Mouse (Mus musculus) neural tube, embryonic 11.5 days (tissue): ENCODE measurements around the gene Gm5148. TPM values are rescaled to one million over a fixed set of nuclear protein-coding genes. Genes with fewer than 3 reads are reported as not detected.

ENCODE experiments used
- ATAC-seq: fragments of 200-750 bp; cut with Nextera tagmentation; 2 replicates; pipeline ENCODE4 v1.8.0; 2017; ENCODE audit warnings: moderate number of reproducible peaks, mild to moderate bottlenecking, moderate TSS enrichment, moderate library complexity; ENCODE audit not compliant: insufficient read depth, low FRiP score, low TSS enrichment
- DNase-seq: peaks from one replicate; pipeline ENCODE4 v3.0.0-alpha.2; 2015; ENCODE audit warnings: low spot score
- H3K27ac ChIP-seq: fragments of 300-500 bp; sonication (generic); 2 replicates; pipeline ENCODE4 v1.5.1; 2014; ENCODE audit warnings: low read depth, mild to moderate bottlenecking, low read length
- H3K27me3 ChIP-seq: fragments of 300-500 bp; sonication (generic); 2 replicates; pipeline ENCODE4 v1.6.1; 2014; ENCODE audit warnings: mild to moderate bottlenecking, low read length, mixed read lengths; ENCODE audit not compliant: control insufficient read depth, insufficient read depth
- H3K36me3 ChIP-seq: fragments of 300-500 bp; sonication (generic); 2 replicates; pipeline ENCODE4 v1.6.1; 2014; ENCODE audit warnings: mild to moderate bottlenecking, low read length, moderate library complexity, mixed read lengths; ENCODE audit not compliant: control insufficient read depth, insufficient read depth
- H3K4me1 ChIP-seq: fragments of 300-500 bp; sonication (generic); 2 replicates; pipeline ENCODE4 v1.6.1; 2014; ENCODE audit warnings: low read length, mixed read lengths; ENCODE audit not compliant: control insufficient read depth, insufficient read depth
- H3K4me2 ChIP-seq: fragments of 300-500 bp; sonication (generic); 2 replicates; pipeline ENCODE4 v1.6.1; 2014; ENCODE audit warnings: low read depth, mild to moderate bottlenecking, moderate library complexity
- H3K4me3 ChIP-seq: fragments of 300-500 bp; sonication (generic); 2 replicates; pipeline ENCODE4 v1.5.1; 2014; ENCODE audit warnings: low read depth, low read length
- H3K9ac ChIP-seq: fragments of 300-500 bp; sonication (generic); 2 replicates; pipeline ENCODE4 v1.6.1; 2014; ENCODE audit warnings: mild to moderate bottlenecking, low read length
- H3K9me3 ChIP-seq: fragments of 300-500 bp; sonication (generic); 2 replicates; pipeline ENCODE4 v1.6.1; 2016; ENCODE audit warnings: low read length; ENCODE audit not compliant: control insufficient read depth
- WGBS: fragments of 180-500 bp; shearing (Covaris S2); extraction: QIAGEN DNeasy Blood & Tissue Kit; methylation state at CpG from one replicate; pipeline ENCODE4 v1.1.7; 2014; 5-methylcytosine and 5-hydroxymethylcytosine counted together
- polyA plus RNA-seq: library from polyadenylated mRNA; unstranded; fragments of >200 nt; fragmentation: Nextera tagmentation; extraction: Ambion mirVana; gene quantifications from 2 replicates; pipeline ENCODE4 v1.2.1, GENCODE M21; 2014

Gm5148 gene
- polyA plus RNA-seq: 3.2 TPM in 2 replicates

DNA sequence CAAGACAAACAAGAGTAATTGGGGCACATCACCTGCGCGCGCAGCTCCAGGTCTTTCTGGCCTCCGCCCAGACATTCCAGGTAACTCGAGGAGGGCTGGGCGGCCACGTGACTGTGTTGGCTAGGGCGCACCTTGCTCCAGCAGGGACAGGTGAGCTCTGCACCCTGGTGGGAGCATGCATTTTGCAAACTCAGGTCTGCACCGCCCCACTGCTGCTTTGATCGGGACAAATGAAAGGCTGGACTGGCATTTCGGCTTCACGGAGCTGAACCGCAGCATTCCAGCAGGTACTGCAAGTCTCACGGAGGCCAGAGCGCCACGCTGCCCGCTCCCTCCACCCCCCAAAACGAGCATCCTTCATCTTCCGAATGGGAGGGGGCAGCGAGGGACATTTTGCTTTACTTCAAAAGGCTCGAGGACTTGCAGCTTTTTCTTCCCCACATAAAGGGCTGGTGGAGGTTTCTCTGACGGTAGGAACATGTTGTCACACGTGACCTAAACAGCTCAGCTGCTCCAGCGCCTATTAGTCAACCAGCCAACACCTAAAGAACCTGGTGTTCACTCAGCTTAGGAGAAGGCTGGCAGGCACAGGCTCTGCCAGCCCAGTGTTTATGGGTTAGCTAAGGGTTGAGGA lies at the start of gene Gm5148:
Gm5148 (minus strand) TSS at position 320 of the 634 bp plus-strand sequence.
- Histone ChIP-seq H3K4me3 (peak within 1 kb of the TSS; percentile 27), H3K27me3 (peaks cover 14% of the 10 kb centered on the region; the same call in 1 of the 2 replicates), H3K4me1 (peaks cover 7% of the 10 kb centered on the region), H3K27ac (no peak within 1 kb of the TSS), H3K36me3 (no peaks in the 10 kb centered on the region), H3K9ac (peak within 1 kb of the TSS; percentile 38), H3K9me3 (no peaks in the 10 kb centered on the region), H3K4me2 (peak within 1 kb of the TSS; percentile 62)
- under 1% methylated on average over 24 of the region's 24 CpGs for WGBS
- peak; percentile 32; the same call in 1 of the 2 replicates for ATAC-seq
- DNase-seq: peak; percentile 37

DNA sequence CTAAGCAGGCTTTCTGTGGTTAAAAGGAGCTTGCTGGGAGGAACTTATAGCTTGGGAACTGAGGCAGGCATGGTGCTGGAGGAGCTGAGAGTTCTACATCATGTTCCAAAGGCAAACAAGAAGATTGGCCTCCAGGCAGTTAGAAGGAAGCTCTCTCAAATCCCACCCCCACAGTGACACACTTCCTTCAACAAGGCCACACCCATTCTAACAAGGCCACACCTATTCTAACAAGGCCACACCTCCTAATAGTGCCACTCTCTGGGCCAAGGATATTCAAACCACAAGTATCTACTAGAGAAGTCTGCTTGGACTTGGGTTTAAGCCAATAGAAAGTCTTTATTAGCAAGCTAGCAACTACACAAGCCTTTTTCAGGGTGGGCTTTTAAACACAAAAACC lies 46.7 kb upstream of the Gm5148 start:
- DNase-seq: no peak
- Histone ChIP-seq H3K9me3 (no peaks in the 10 kb centered on the region), H3K4me1 (peaks cover 9% of the 10 kb centered on the region), H3K4me3 (no peak overlapping the region), H3K27ac (no peak overlapping the region), H3K4me2 (no peak overlapping the region), H3K9ac (no peak overlapping the region), H3K27me3 (no peaks in the 10 kb centered on the region), H3K36me3 (no peaks in the 10 kb centered on the region)
- no peak for ATAC-seq

DNA sequence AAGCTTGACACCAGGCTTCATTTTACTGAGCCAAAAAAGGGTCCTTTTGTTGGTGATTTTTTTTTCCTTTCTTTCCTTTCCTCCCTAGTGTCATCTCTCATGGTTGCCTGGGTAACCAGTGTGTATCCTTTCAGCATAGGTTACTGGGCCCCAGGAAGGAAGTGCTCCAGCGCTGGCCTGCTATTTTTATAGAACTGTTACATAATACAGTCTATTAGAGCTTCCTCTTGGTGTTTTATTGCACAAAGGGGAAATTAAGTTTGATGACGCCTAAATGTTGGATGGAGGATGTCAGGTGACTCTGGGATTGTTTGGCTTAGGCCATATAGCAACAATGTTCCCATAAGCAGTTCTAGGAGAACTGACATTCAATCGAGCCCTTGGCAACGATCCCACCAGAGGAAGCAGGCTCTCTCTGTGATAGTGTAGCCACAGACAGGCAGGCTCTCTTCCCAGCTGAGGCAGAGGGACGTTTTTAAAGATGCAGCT lies 45.0 kb upstream of the Gm5148 start:
- 23% methylated on average over 5 of the region's 5 CpGs for WGBS
- Histone ChIP-seq H3K27ac (0 out of 2 replicates have a peak overlapping the region, but pooled peaks have one; percentile 42), H3K4me2 (no peak overlapping the region), H3K36me3 (no peaks in the 10 kb centered on the region), H3K4me3 (no peak overlapping the region), H3K27me3 (no peaks in the 10 kb centered on the region), H3K9me3 (no peaks in the 10 kb centered on the region), H3K4me1 (peaks cover 9% of the 10 kb centered on the region), H3K9ac (no peak overlapping the region)
- DNase-seq: peak; percentile 26
- no peak for ATAC-seq

DNA sequence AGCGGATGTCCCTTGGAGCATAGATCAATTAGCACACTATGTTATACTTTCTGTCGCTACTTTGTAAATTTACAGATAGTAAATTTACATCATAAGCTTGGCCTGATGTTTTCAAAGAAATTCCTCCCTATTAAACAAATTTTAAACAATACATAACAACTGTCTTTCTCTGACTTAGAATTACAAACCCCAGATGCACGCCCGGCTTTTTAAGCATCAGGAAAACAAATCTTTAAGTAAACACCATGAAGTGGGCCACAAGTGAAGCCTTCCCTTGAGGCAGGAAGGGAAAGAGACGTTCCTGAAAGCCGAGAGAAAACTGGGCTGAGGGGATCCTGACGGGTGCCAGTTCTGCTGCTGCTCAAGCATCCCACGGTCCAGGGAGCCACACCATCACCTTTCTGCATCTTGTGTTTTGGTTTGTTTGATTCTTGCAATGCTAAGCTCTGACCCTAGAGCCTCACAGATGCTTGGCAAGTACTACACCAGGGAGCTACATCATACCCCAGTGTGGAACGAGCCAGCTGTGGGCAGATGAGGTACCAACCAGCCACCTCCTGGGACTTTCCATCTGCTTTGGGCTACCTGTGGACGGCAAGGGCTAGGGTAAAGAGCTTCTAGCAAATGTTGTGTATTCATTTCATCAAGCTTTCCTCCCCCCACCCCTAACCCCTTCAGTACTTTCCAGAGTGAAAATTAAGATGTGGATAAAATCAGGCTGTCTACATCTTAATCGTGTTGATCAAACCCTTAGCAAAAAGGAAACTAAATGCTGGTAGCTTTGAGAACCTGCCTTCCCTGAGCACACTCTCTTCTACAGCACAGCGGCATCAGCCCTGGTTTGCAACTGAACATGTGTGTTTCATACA lies 43.1 kb upstream of the Gm5148 start:
- Histone ChIP-seq H3K27ac (no peak overlapping the region), H3K9me3 (no peaks in the 10 kb centered on the region), H3K4me3 (no peak overlapping the region), H3K36me3 (no peaks in the 10 kb centered on the region), H3K4me1 (peaks cover 9% of the 10 kb centered on the region), H3K4me2 (no peak overlapping the region), H3K27me3 (no peaks in the 10 kb centered on the region), H3K9ac (no peak overlapping the region)
- DNase-seq (no peak), ATAC-seq (no peak)
- WGBS: 70% methylated on average over 12 of the region's 12 CpGs

DNA sequence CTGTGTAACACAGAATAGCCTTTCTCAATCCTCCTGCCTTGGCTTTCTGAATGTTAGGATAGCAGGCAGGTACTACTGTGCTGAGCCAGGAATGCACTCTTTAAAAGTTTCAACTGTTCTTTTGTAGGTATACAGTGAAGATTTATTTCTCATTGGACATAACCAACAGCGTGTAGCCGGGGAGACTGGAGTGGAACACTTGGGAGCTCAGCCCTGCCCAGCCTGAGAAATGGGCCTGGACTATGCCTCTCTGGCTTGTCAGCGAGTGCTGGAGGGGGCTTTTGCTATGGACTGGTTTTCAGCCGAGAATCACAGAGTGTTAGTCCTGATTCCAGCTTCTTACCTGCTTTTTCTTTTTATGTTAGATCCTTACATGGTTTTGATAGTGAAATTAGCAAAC lies 42.3 kb upstream of the Gm5148 start:
- Histone ChIP-seq H3K9ac (no peak overlapping the region), H3K27me3 (no peaks in the 10 kb centered on the region), H3K4me3 (no peak overlapping the region), H3K4me2 (no peak overlapping the region), H3K4me1 (peaks cover 9% of the 10 kb centered on the region), H3K27ac (no peak overlapping the region), H3K36me3 (no peaks in the 10 kb centered on the region), H3K9me3 (no peaks in the 10 kb centered on the region)
- no peak for ATAC-seq
- no peak for DNase-seq
- WGBS: 56% methylated on average over 4 of the region's 4 CpGs

DNA sequence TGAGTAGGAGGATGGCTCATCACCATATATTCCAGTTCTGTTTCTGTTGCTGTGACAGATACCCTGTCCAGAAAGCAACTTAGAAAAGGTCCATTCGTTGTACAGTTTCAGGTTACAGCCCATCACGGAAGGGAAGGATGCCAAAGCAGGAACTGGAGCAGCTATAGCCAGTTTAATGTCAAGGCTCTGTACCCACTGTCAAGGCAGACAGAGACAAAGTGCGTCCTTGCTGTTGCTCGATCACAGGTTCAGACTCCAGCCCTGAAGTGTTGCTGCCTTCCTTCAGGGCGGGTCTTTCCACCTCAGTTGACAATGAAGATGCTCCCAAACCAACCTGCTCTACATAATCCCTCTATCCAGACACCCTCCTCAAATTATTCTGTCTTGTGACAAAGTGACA lies 41.7 kb upstream of the Gm5148 start:
- Histone ChIP-seq H3K4me2 (no peak overlapping the region), H3K9me3 (no peaks in the 10 kb centered on the region), H3K4me3 (no peak overlapping the region), H3K4me1 (peaks cover 9% of the 10 kb centered on the region), H3K27me3 (no peaks in the 10 kb centered on the region), H3K36me3 (no peaks in the 10 kb centered on the region), H3K27ac (no peak overlapping the region), H3K9ac (no peak overlapping the region)
- 79% methylated on average over 5 of the region's 5 CpGs for WGBS
- ATAC-seq (no peak), DNase-seq (no peak)

DNA sequence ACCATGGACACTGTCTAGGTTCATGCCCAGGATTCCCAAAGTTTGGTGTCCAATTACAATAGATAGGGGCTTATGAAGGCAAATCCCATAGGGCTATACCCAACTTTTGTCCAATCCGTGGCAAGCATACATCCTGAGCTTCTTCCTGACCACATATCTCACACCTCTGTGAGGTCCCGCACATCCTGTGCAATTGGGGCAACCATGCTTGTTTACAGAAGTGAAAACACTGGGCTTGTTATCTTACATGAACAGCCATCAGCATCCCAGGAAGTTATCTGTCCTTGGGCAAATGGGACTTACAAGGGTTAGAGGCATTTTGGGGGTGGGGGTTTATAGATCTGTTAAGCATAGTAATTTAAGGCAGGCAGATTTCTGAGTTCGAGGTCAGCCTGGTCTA lies 41.0 kb upstream of the Gm5148 start:
- 83% methylated on average over 3 of the region's 3 CpGs for WGBS
- Histone ChIP-seq H3K9me3 (no peaks in the 10 kb centered on the region), H3K4me1 (peaks cover 9% of the 10 kb centered on the region), H3K4me3 (no peak overlapping the region), H3K36me3 (no peaks in the 10 kb centered on the region), H3K9ac (no peak overlapping the region), H3K4me2 (no peak overlapping the region), H3K27me3 (no peaks in the 10 kb centered on the region), H3K27ac (no peak overlapping the region)
- DNase-seq: no peak
- ATAC-seq: no peak

DNA sequence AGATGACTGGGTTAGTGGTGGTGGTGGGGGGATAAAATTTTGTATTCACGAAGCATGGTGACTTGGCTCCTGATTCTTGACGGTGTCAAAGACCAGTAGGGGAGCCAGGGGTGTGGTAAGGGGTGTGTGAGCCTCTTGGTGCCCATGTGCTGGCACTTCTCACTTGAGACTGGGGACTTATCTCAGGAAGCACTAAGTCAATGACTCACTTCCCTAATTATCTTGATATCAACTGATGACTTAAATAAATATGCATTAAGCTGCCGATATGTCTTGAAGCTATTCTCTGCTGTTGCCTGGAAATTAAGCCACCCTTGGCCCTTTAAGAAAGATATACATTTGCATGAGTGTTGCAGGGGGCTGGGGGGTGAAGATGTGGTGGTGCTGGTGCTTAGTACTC lies 38.0 kb upstream of the Gm5148 start:
- H3K36me3 ChIP-seq: no peaks in the 10 kb centered on the region
- no peak for ATAC-seq
- 0 out of 2 replicates have a peak, but pooled peaks cover 2% of the 10 kb centered on the region for H3K27me3 ChIP-seq
- WGBS: 86% methylated on average over 3 of the region's 3 CpGs
- H3K4me2 ChIP-seq: no peak overlapping the region
- no peak overlapping the region for H3K9ac ChIP-seq
- H3K4me3 ChIP-seq: no peak overlapping the region
- no peak overlapping the region for H3K27ac ChIP-seq
- DNase-seq: no peak
- H3K4me1 ChIP-seq: 0 out of 2 replicates have a peak, but pooled peaks cover 3% of the 10 kb centered on the region
- H3K9me3 ChIP-seq: no peaks in the 10 kb centered on the region
